Mouse (Mus musculus) intestine, postnatal 0 days (tissue): ENCODE measurements around the gene Hist1h2ak. TPM values are rescaled to one million over a fixed set of nuclear protein-coding genes. Genes with fewer than 3 reads are reported as not detected.

Experiments used
- ATAC-seq: fragments of 200-750 bp; cut with Nextera tagmentation; 2 replicates; pipeline ENCODE4 v1.8.0; 2017; ENCODE audit warnings: mild to moderate bottlenecking, moderate TSS enrichment, moderate library complexity
- H3K27ac ChIP-seq: fragments of 300-500 bp; sonication (generic); 2 replicates; pipeline ENCODE4 v1.5.1; 2014; ENCODE audit warnings: mild to moderate bottlenecking, low read depth, low read length, moderate library complexity
- H3K27me3 ChIP-seq: fragments of 300-500 bp; sonication (generic); replicated peaks from 2 replicates; pipeline ENCODE4 v1.6.1; 2014; ENCODE audit warnings: low read length, mixed read lengths; ENCODE audit not compliant: control insufficient read depth, insufficient read depth
- H3K36me3 ChIP-seq: fragments of 300-500 bp; sonication (generic); 2 replicates; pipeline ENCODE4 v1.6.1; 2014; ENCODE audit warnings: mild to moderate bottlenecking, moderate library complexity; ENCODE audit not compliant: control insufficient read depth, insufficient read depth
- H3K4me1 ChIP-seq: fragments of 300-500 bp; sonication (generic); replicated peaks from 2 replicates; pipeline ENCODE4 v1.6.1; 2014; ENCODE audit warnings: antibody characterized with exemption, low read length, mixed read lengths; ENCODE audit not compliant: control insufficient read depth, insufficient read depth
- H3K4me2 ChIP-seq: fragments of 300-500 bp; sonication (generic); replicated peaks from 2 replicates; pipeline ENCODE4 v1.6.1; 2014; ENCODE audit warnings: low read depth, mild to moderate bottlenecking, moderate library complexity
- H3K4me3 ChIP-seq: fragments of 300-500 bp; sonication (generic); 2 replicates; pipeline ENCODE4 v1.5.1; 2014; ENCODE audit warnings: low read depth, low read length
- H3K9ac ChIP-seq: fragments of 300-500 bp; sonication (generic); 2 replicates; pipeline ENCODE4 v1.6.1; 2014; ENCODE audit warnings: mild to moderate bottlenecking, low read depth, low read length
- H3K9me3 ChIP-seq: fragments of 300-500 bp; sonication (generic); 2 replicates; pipeline ENCODE4 v1.6.1; 2016; ENCODE audit warnings: mixed run types; ENCODE audit not compliant: control insufficient read depth
- CTCF ChIP-seq: sonication (generic); IDR thresholded peaks from 2 replicates; pipeline ENCODE4 v1.5.1; 2016; ENCODE audit warnings: low read depth, mild to moderate bottlenecking, control low read depth, antibody characterized with exemption, moderate library complexity
- WGBS: fragments of 180-500 bp; shearing (Covaris S2); extraction: QIAGEN DNeasy Blood & Tissue Kit; methylation state at CpG from one replicate; pipeline ENCODE4 v1.1.7; 2014; 5-methylcytosine and 5-hydroxymethylcytosine counted together
- polyA plus RNA-seq: library from polyadenylated mRNA; unstranded; fragments of >200 nt; fragmentation: Nextera tagmentation; extraction: Ambion mirVana; gene quantifications from 2 replicates; pipeline ENCODE4 v1.2.1, GENCODE M21; 2015

The Hist1h2ak gene
- polyA plus RNA-seq, 1 experiment from 2014 or later = 5.0 TPM

- 2% methylated on average over 21 of the region's 21 CpGs for WGBS
- peak overlapping the region; percentile 68 for H3K27ac ChIP-seq
- H3K27me3 ChIP-seq = no peaks in the 10 kb centered on the region
- ATAC-seq = peak; percentile 70
- H3K4me2 ChIP-seq = peak overlapping the region; percentile 71
- H3K9ac ChIP-seq = peak overlapping the region; percentile 42; the same call in 1 of the 2 replicates
- peak overlapping the region; percentile 32 for H3K4me3 ChIP-seq
- peak; percentile 92 for TF ChIP-seq CTCF
- no peaks in the 10 kb centered on the region for H3K4me1 ChIP-seq
- no peaks in the 10 kb centered on the region for H3K36me3 ChIP-seq
- no peaks in the 10 kb centered on the region for H3K9me3 ChIP-seq
Observed at GRCm38 (mm10) chr13:21734010-21734905, 19.4 kb downstream of the Hist1h2ak start.

GRCm38 (mm10) chr13:21733466-21733865 lies 20.2 kb downstream of the Hist1h2ak start:
- peak; percentile 37 for TF ChIP-seq CTCF
- Histone ChIP-seq H3K36me3 (no peaks in the 10 kb centered on the region), H3K9ac (no peak overlapping the region), H3K4me1 (no peaks in the 10 kb centered on the region), H3K4me2 (no peak overlapping the region), H3K27ac (no peak overlapping the region), H3K27me3 (no peaks in the 10 kb centered on the region), H3K4me3 (no peak overlapping the region), H3K9me3 (no peaks in the 10 kb centered on the region)
- ATAC-seq = no peak
- WGBS = 81% methylated on average over 5 of the region's 5 CpGs

GRCm38 (mm10) chr13:21729544-21729943 lies 24.1 kb downstream of the Hist1h2ak start:
- Histone ChIP-seq H3K4me3 (no peak overlapping the region), H3K27me3 (no peaks in the 10 kb centered on the region), H3K9me3 (no peaks in the 10 kb centered on the region), H3K27ac (no peak overlapping the region), H3K9ac (no peak overlapping the region), H3K4me2 (no peak overlapping the region), H3K36me3 (no peaks in the 10 kb centered on the region), H3K4me1 (no peaks in the 10 kb centered on the region)
- ATAC-seq = no peak
- no peak for TF ChIP-seq CTCF
- 67% methylated on average over 1 of the region's 1 CpGs for WGBS

GRCm38 (mm10) chr13:21727948-21728572 lies 25.6 kb downstream of the Hist1h2ak start:
- H3K9me3 ChIP-seq = no peaks in the 10 kb centered on the region
- H3K4me2 ChIP-seq = no peak overlapping the region
- no peaks in the 10 kb centered on the region for H3K27me3 ChIP-seq
- no peak overlapping the region for H3K27ac ChIP-seq
- no peak overlapping the region for H3K9ac ChIP-seq
- WGBS = 40% methylated on average over 11 of the region's 11 CpGs
- ATAC-seq = peak; percentile 31; the same call in 1 of the 2 replicates
- no peak for TF ChIP-seq CTCF
- no peaks in the 10 kb centered on the region for H3K36me3 ChIP-seq
- no peaks in the 10 kb centered on the region for H3K4me1 ChIP-seq
- H3K4me3 ChIP-seq = no peak overlapping the region

- H3K36me3 ChIP-seq = no peaks in the 10 kb centered on the region
- H3K4me1 ChIP-seq = 0 out of 2 replicates have a peak, but pooled peaks cover 3% of the 10 kb centered on the region
- 0 out of 2 replicates have a peak, but pooled peaks have one; percentile 14 for TF ChIP-seq CTCF
- no peak overlapping the region for H3K4me3 ChIP-seq
- WGBS = 37% methylated on average over 5 of the region's 5 CpGs
- H3K27me3 ChIP-seq = no peaks in the 10 kb centered on the region
- H3K27ac ChIP-seq = no peak overlapping the region
- no peak overlapping the region for H3K9ac ChIP-seq
- H3K4me2 ChIP-seq = no peak overlapping the region
- ATAC-seq = no peak
- no peaks in the 10 kb centered on the region for H3K9me3 ChIP-seq
Observed at GRCm38 (mm10) chr13:21722993-21723836, 30.4 kb downstream of the Hist1h2ak start.
